Mouse (Mus musculus) cerebellum, postnatal 10 days (tissue): ENCODE data around the gene Trappc1.

Source experiments
- DNase-seq, 2 experiments: peaks; one replicate each; pipeline ENCODE4 v3.0.0; 2021; ENCODE audit warnings: mixed read lengths in 2 of 2

Trappc1 gene

GRCm38 (mm10) chr11:69331152-69331551, 7.4 kb downstream of the Trappc1 start:
- DNase-seq, result no peak

- peak; percentile 89 to 90 for DNase-seq
Measured at GRCm38 (mm10) chr11:69331929-69332405, 8.2 kb downstream of the Trappc1 start.

DNA sequence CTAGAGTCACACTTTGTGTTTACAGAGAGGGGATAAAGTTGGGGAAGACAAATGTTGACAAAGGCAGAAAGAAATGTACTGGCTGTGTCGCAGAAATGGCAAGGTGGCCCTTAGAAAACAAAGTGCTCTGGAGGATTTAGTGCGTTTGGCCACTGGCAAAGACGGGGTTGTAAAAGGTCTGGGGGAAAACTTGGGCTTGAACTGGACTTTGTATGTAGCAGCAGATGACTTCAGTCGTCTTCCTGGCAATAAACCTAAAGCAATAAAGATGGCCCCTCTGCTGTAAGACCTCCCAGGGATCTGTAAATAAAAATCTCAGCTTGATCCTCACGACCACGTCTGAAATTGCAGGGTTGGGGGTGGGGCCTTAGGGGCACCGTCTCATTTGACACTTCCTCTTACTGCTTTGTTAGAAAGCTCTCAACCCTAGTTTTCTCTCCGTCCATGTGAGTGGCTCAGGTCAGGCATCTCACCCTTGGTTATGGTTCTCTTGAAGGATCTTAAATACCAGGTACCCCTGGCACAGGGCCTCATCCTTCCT, 9.0 kb downstream of the Trappc1 start:
- no peak for DNase-seq

DNA sequence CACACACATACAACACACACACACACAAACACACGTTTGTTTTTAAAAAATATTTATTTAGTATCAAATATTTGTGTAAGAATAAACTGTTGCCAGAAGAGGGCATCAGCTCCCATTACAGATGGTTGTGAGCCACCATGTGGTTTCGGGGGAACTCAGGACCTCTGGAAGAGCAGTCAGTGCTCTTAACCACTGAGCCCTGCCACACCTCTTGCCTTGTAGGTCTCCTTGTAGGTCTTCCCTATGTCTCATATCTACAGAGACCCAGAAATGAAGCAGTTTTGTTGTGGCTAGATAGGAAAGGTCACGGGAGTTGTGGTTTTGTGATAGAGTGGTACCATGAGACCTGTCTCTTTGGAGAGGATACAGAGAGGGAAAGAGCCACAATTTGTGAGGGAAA, 10.1 kb downstream of the Trappc1 start:
- no peak for DNase-seq

- DNase-seq, result no peak
Measured at GRCm38 (mm10) chr11:69334796-69335195, 11.0 kb downstream of the Trappc1 start.

GRCm38 (mm10) chr11:69340161-69341131, 16.7 kb downstream of the Trappc1 start, which contains the start of gene Rnf227:
Gene Rnf227 (plus strand): TSS chr11:69340461.
- DNase-seq, result peak; percentile 90 to 91

- DNase-seq, result no peak
Measured at GRCm38 (mm10) chr11:69346441-69346840, 22.7 kb downstream of the Trappc1 start.

GRCm38 (mm10) chr11:69356544-69356943, 32.8 kb downstream of the Trappc1 start:
- DNase-seq, result no peak

GRCm38 (mm10) chr11:69357690-69358089, 33.9 kb downstream of the Trappc1 start:
- no peak for DNase-seq

- DNase-seq, result peak; percentile 46 to 56
Measured at GRCm38 (mm10) chr11:69362021-69362420, 38.2 kb downstream of the Trappc1 start.

GRCm38 (mm10) chr11:69362479-69362878, 38.7 kb downstream of the Trappc1 start:
- DNase-seq, result no peak

GRCm38 (mm10) chr11:69364376-69364775, 40.6 kb downstream of the Trappc1 start:
- DNase-seq, result peak in 1 of 2 experiments; percentile 31

DNA sequence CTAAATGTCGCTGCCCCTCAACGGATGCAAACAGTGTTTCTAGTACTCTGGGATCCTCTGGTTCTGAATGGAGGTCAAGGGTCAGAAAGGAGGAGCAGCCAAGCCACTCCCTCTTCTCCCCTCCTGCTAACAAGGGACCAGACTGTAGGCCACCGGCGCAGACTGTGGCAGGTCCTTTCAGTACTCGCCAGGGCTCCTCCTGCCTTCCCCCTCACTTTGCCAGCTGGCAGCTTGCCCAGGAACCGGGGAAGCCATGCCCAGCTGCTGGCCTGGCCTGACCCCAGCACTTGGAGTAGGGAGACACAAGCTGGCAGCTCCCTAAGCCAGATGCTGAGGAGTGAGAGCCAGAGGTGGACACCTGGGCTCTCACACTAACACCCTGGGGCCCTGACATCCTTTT, 41.1 kb downstream of the Trappc1 start:
- peak; percentile 99 for DNase-seq

DNA sequence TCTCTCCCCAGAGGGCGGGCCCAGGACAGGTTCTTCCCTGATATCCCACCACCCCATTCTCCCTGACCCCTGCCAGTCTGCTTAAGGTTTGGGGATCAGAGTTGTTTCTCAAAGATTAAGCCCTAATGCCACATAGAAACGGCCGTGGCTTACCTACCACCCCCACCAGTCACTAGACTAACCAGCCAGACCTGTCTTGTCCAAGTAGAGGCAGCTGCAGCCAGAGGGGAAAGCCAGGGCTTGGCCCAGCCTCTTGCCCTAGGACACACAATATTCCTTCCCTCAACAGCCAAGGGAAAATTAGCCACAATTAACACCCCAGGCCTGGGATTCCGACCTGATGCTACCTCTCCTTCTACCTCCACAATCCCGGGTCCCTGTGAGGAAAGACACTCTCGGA, 41.9 kb downstream of the Trappc1 start:
- no peak for DNase-seq

DNA sequence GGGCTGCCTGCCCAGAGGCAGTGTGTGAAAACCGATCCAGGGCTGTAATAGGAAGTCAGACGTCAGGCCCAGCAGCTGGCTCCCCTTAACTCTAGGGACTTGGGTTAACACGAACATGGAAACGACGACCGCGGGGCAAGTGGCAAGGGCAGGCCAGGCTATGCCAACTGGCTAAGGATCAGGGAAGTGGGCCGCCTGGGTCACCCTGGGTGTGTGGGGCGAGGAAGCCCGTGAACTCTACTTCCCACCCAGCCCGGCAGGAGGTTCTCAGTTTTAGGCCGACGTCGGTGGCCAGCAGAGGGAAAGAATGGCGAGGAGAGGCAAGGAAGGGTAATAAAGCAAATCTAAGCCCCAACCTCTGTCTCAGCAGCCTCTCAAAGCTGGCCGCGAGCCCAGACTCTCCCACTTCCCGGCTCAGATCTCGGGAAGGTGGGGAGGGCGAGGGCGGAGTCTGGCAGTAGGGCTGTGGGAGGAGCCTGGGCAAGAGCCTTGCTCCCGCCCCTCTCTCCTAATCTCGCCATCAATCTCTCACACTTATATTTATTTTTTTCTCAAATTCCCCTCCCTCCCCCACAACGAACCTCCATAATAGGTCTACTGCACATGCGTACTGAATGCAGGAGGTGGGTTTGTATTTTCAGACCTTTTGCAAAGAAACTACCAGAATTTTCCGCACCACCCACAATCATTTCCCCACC, 42.5 kb downstream of the Trappc1 start:
- DNase-seq, result peak; percentile 98 to 99

GRCm38 (mm10) chr11:69366855-69367615, 43.3 kb downstream of the Trappc1 start:
- DNase-seq, result peak; percentile 39 to 55

DNA sequence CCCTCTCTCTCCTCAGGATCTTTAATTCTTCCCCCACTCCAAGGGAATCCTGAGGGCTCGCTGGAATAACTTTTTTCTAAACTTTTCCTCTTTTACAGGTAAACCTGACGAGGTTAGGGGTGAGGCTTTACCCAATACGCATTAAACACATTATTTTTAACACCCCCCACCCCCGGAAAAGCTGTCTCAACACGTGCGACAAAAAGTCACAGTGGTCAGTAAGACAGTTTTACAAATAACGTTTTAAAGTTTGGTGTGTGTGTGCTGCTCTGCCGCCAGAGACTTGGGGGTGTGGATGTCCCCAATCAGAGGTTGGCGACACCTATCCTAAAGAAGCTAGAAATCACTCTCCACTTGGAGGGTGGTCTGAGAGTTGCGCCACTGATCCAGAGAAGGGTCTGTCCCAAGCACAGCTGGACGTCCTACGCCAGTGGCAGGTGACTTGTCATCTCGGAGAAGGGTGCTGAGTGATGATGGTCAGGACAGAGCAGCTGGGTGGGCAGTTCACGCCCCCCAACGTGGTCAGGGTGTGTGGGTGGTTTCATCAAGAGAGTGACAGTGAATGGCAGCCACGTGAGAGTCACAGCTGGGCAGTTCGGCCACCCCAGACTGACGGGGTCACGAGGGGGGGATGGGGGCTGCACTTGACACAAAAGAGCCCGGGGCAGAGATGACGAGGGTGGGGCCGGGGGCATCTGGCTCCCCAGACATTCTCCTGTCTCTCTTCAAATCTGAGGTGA, 44.0 kb downstream of the Trappc1 start:
- DNase-seq, result peak in 1 of 2 experiments; percentile 53

GRCm38 (mm10) chr11:69368356-69369214, 44.8 kb downstream of the Trappc1 start:
- peak; percentile 75 for DNase-seq

DNA sequence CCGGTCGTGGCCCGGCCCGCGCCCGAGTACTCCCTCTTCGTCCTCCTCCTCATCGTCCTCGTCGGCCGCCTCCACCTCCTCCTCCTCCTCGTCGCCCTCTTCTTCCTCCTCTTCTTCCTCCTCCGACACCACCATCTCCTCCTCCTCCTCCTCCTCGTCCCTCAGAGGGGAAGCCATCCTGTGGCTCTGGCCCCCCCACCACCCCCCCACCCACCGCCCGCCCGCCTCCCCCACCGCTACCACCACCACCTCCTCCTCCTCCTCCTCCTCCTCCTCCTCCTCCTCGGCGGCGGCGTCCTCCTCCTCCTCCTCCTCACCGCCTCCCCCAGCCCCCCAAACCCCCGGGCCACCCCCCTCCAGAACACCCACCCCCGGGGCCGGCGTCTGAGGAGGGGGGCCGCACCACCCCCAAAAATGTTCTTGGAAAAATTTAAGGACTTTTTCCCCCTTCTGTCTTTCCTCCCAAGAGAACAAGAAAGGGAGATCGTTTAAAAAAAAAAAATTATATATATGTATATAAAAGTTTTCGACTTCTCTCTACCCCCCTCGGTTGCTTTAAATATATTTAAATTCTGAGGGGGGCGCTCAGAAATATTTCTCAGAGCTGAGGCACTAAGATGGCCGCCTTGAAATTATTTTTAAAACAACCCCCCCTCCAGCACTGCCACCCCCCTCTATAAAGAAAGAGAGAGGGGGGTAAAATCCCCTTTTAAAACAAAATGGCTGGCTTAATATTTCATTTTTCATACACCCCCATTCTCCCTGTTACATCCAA, 45.6 kb downstream of the Trappc1 start, which contains the start of gene Chd3:
Gene Chd3 (minus strand): TSS at position 192 of the 775 bp plus-strand sequence.
- peak; percentile 26 to 51 for DNase-seq
